Mouse (Mus musculus) testis, adult 2 months (tissue): ENCODE results near the gene Bco1.

Source experiments
- CTCF ChIP-seq: fragments of 200-500 bp; IDR thresholded peaks from 2 replicates; pipeline ENCODE4 v1.5.1; 2012; ENCODE audit warnings: low read depth, mild to moderate bottlenecking, inconsistent platforms, low read length, moderate library complexity; ENCODE audit not compliant: control insufficient read depth, insufficient read depth, insufficient replicate concordance
- POLR2A ChIP-seq: fragments of 200-500 bp; IDR thresholded peaks from 2 replicates; pipeline ENCODE4 v1.6.1; 2012; ENCODE audit warnings: low read depth, mild to moderate bottlenecking, inconsistent platforms, low read length, moderate library complexity; ENCODE audit not compliant: control insufficient read depth

DNA sequence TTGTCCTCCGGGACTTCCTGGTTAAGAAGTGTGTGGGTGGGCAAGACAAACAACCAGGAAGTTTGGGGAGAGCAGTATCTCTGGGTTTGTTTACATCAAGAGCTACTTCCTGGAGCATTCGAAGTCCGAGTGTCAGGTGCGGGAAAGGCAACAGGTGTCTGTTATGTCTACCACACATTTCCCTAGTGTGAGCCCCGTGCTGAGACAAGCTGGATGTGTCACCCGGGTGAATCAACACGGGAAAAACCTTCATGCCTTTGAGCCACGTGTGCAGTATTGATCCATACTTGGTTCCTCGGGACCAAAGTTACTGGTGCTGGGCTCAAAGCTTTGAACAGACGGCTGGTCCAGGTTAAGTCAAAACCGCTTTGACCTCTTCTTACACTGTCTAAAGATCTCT lies 41.7 kb downstream of the Bco1 start:
- no peak for TF ChIP-seq CTCF
- TF ChIP-seq POLR2A = no peak
